Mouse (Mus musculus) MEL (cell line): Measurements from ENCODE around the gene Lig3. TPM values are rescaled to one million over a fixed set of nuclear protein-coding genes. Genes with fewer than 3 reads are reported as not detected.

ENCODE experiments used
- DNase-seq: peaks from one replicate; pipeline ENCODE4 v3.0.0; 2011; ENCODE audit warnings: low read depth, low spot score
- H3K27ac ChIP-seq: 2 replicates; pipeline ENCODE4 v1.5.1; 2012; ENCODE audit warnings: low read depth, mild to moderate bottlenecking, control low read depth, low read length, moderate library complexity; ENCODE audit not compliant: control insufficient read depth
- H3K27me3 ChIP-seq, 2 experiments: fragments of 150-350 bp in 1 of 2; sonication (generic) in 1 of 2; 2 replicates each; pipeline ENCODE4 v1.6.1; 2012; ENCODE audit warnings: low read length in 2 of 2, mild to moderate bottlenecking in 2 of 2, improper control_type of control experiment in 1 of 2, moderate library complexity in 1 of 2; ENCODE audit not compliant: insufficient read depth in 2 of 2, control insufficient read depth in 1 of 2
- H3K36me3 ChIP-seq, 2 experiments: 2 replicates each; pipeline ENCODE4 v1.6.1; 2012 to 2014; ENCODE audit warnings: low read length in 2 of 2, improper control_type of control experiment in 1 of 2, inconsistent platforms in 1 of 2, mild to moderate bottlenecking in 1 of 2; ENCODE audit not compliant: insufficient read depth in 2 of 2, control insufficient read depth in 1 of 2
- H3K4me1 ChIP-seq, 2 experiments: fragments of 150-350 bp in 1 of 2; sonication (generic) in 1 of 2; 2 replicates each; pipeline ENCODE4 v1.6.1; 2012; ENCODE audit warnings: low read length in 2 of 2, improper control_type of control experiment in 1 of 2, mild to moderate bottlenecking in 1 of 2; ENCODE audit not compliant: insufficient read depth in 2 of 2, control insufficient read depth in 1 of 2
- H3K4me3 ChIP-seq, 2 experiments: fragments of 150-350 bp in 1 of 2; sonication (generic) in 1 of 2; 2 replicates each; pipeline ENCODE4 v1.5.1; 2012; ENCODE audit warnings: low read depth in 2 of 2, low read length in 2 of 2, mild to moderate bottlenecking in 2 of 2, moderate library complexity in 2 of 2, control low read depth in 1 of 2, improper control_type of control experiment in 1 of 2; ENCODE audit not compliant: control insufficient read depth in 1 of 2, insufficient read depth in 1 of 2
- H3K79me2 ChIP-seq: 2 replicates; pipeline ENCODE4 v1.6.1; 2012; ENCODE audit warnings: mild to moderate bottlenecking, low read length, moderate library complexity; ENCODE audit not compliant: control insufficient read depth, poor library complexity, insufficient read depth
- H3K9ac ChIP-seq: 2 replicates; pipeline ENCODE4 v1.6.1; 2012; ENCODE audit warnings: low read depth, mild to moderate bottlenecking, control low read depth, low read length, moderate library complexity; ENCODE audit not compliant: control insufficient read depth, poor library complexity, severe bottlenecking
- H3K9me3 ChIP-seq: fragments of 150-350 bp; sonication (generic); replicated peaks from 2 replicates; pipeline ENCODE4 v1.6.1; 2012; ENCODE audit warnings: mild to moderate bottlenecking, low read length, improper control_type of control experiment, moderate library complexity; ENCODE audit not compliant: insufficient read depth
- CHD1 ChIP-seq: IDR thresholded peaks from 2 replicates; pipeline ENCODE4 v1.6.1; 2012; ENCODE audit warnings: low read depth, mild to moderate bottlenecking, inconsistent platforms, low read length, improper control_type of control experiment
- CTCF ChIP-seq, 3 experiments: IDR thresholded peaks in 2 of 3; conservative IDR thresholded peaks in 1 of 3; 2 replicates each; pipeline ENCODE4 v1.5.1; 2011 to 2012; ENCODE audit warnings: low read length in 3 of 3, low read depth in 2 of 3, mild to moderate bottlenecking in 2 of 3, improper control_type of control experiment in 1 of 3, inconsistent platforms in 1 of 3, mixed read lengths in 1 of 3, moderate library complexity in 1 of 3; ENCODE audit not compliant: control insufficient read depth in 1 of 3, insufficient read depth in 1 of 3, poor library complexity in 1 of 3, severe bottlenecking in 1 of 3
- ELF1 ChIP-seq: IDR thresholded peaks from 2 replicates; pipeline ENCODE4 v1.6.1; 2014; ENCODE audit warnings: low read depth, mild to moderate bottlenecking, inconsistent platforms, low read length, improper control_type of control experiment, moderate library complexity
- ETS1 ChIP-seq: IDR thresholded peaks from 2 replicates; pipeline ENCODE4 v1.6.1; 2012; ENCODE audit warnings: low read depth, mild to moderate bottlenecking, inconsistent platforms, low read length, improper control_type of control experiment, moderate library complexity
- GATA1 ChIP-seq: IDR thresholded peaks from 2 replicates; pipeline ENCODE4 v1.6.1; 2011; ENCODE audit warnings: low read depth, low read length, improper control_type of control experiment
- HCFC1 ChIP-seq: IDR thresholded peaks from 2 replicates; pipeline ENCODE4 v1.6.1; 2012; ENCODE audit warnings: low read depth, mild to moderate bottlenecking, inconsistent platforms, low read length, improper control_type of control experiment, moderate library complexity
- JUND ChIP-seq: IDR thresholded peaks from 2 replicates; pipeline ENCODE4 v1.6.1; 2011; ENCODE audit warnings: low read depth, mild to moderate bottlenecking, improper control_type of control experiment, low read length
- MAFK ChIP-seq: IDR thresholded peaks from 2 replicates; pipeline ENCODE4 v1.6.1; 2011; ENCODE audit warnings: low read depth, mild to moderate bottlenecking, low read length, improper control_type of control experiment, borderline replicate concordance
- MAX ChIP-seq: IDR thresholded peaks from 2 replicates; pipeline ENCODE4 v1.6.1; 2011; ENCODE audit warnings: low read length, improper control_type of control experiment
- MAZ ChIP-seq: IDR thresholded peaks from 2 replicates; pipeline ENCODE4 v1.6.1; 2012; ENCODE audit warnings: low read depth, mild to moderate bottlenecking, inconsistent platforms, low read length, improper control_type of control experiment
- MXI1 ChIP-seq: IDR thresholded peaks from 2 replicates; pipeline ENCODE4 v1.6.1; 2011; ENCODE audit warnings: mild to moderate bottlenecking, low read depth, low read length, improper control_type of control experiment
- POLR2A ChIP-seq, 2 experiments: IDR thresholded peaks; 2 replicates each; pipeline ENCODE4 v1.6.1; 2011 to 2012; ENCODE audit warnings: low read length in 2 of 2, mild to moderate bottlenecking in 2 of 2, control low read depth in 1 of 2, improper control_type of control experiment in 1 of 2, low read depth in 1 of 2, moderate library complexity in 1 of 2; ENCODE audit not compliant: control insufficient read depth in 1 of 2, insufficient read depth in 1 of 2, poor library complexity in 1 of 2
- POLR2AphosphoS5 ChIP-seq: IDR thresholded peaks from 2 replicates; pipeline ENCODE4 v1.6.1; 2012; ENCODE audit warnings: low read depth, borderline replicate concordance, mild to moderate bottlenecking, inconsistent platforms, low read length, moderate library complexity, mixed read lengths
- RAD21 ChIP-seq: IDR thresholded peaks from 2 replicates; pipeline ENCODE4 v1.6.1; 2011; ENCODE audit warnings: mild to moderate bottlenecking, low read depth, low read length, improper control_type of control experiment
- SIN3A ChIP-seq: IDR thresholded peaks from 2 replicates; pipeline ENCODE4 v1.6.1; 2012; ENCODE audit warnings: low read length, improper control_type of control experiment, inconsistent platforms
- SMC3 ChIP-seq: IDR thresholded peaks from 2 replicates; pipeline ENCODE4 v1.6.1; 2011; ENCODE audit warnings: low read depth, low read length, improper control_type of control experiment
- TAL1 ChIP-seq: IDR thresholded peaks from 2 replicates; pipeline ENCODE4 v1.6.1; 2012; ENCODE audit warnings: mild to moderate bottlenecking, inconsistent platforms, low read length, moderate library complexity, mixed read lengths
- TBP ChIP-seq: IDR thresholded peaks from 2 replicates; pipeline ENCODE4 v1.8.0; 2011; ENCODE audit warnings: low read depth, low read length, improper control_type of control experiment
- UBTF ChIP-seq: IDR thresholded peaks from 2 replicates; pipeline ENCODE4 v1.6.1; 2012; ENCODE audit warnings: low read depth, mild to moderate bottlenecking, inconsistent platforms, low read length, improper control_type of control experiment, moderate library complexity, borderline replicate concordance; ENCODE audit not compliant: insufficient read depth
- USF1 ChIP-seq: IDR thresholded peaks from 2 replicates; pipeline ENCODE4 v1.6.1; 2014; ENCODE audit warnings: low read depth, mild to moderate bottlenecking, inconsistent platforms, low read length, improper control_type of control experiment, moderate library complexity
- USF2 ChIP-seq, 2 experiments: IDR thresholded peaks; 2 replicates each; pipeline ENCODE4 v1.6.1; 2011 to 2012; ENCODE audit warnings: improper control_type of control experiment in 2 of 2, low read length in 2 of 2, borderline replicate concordance in 1 of 2, inconsistent platforms in 1 of 2, low read depth in 1 of 2, mild to moderate bottlenecking in 1 of 2; ENCODE audit not compliant: insufficient read depth in 1 of 2
- ZKSCAN1 ChIP-seq: IDR thresholded peaks from 2 replicates; pipeline ENCODE4 v1.6.1; 2012; ENCODE audit warnings: low read depth, mild to moderate bottlenecking, inconsistent platforms, low read length, improper control_type of control experiment, moderate library complexity
- ZMIZ1 ChIP-seq: IDR thresholded peaks from 2 replicates; pipeline ENCODE4 v1.6.1; 2012; ENCODE audit warnings: low read depth, mild to moderate bottlenecking, inconsistent platforms, low read length, improper control_type of control experiment, moderate library complexity
- ZNF384 ChIP-seq: IDR thresholded peaks from 2 replicates; pipeline ENCODE4 v1.6.1; 2012; ENCODE audit warnings: low read depth, mild to moderate bottlenecking, inconsistent platforms, low read length, improper control_type of control experiment
- polyA plus RNA-seq, 2 experiments: library from polyadenylated mRNA; stranded (reverse) in 1 of 2; unstranded in 1 of 2; fragments of >175 nt in 1 of 2; fragments of >200 nt in 1 of 2; gene quantifications; 2 replicates each; pipeline versions ENCODE4 v1.2.1 to v1.2.4; 2012; ENCODE audit warnings: low replicate concordance in 2 of 2, low read depth in 1 of 2; ENCODE audit not compliant: insufficient read length in 2 of 2, insufficient read depth in 1 of 2, missing spikeins in 1 of 2
- total RNA-seq: library from RNA; depleted of rRNA; stranded (reverse); fragments of 300-350 nt; gene quantifications from 2 replicates; pipeline ENCODE4 v1.2.3, GENCODE M21; 2012

The Lig3 gene
- total and polyA plus RNA-seq, 3 experiments = 48.5 to 89.2 TPM; not detected in 1

- DNase-seq = no peak
- Histone ChIP-seq H3K9ac (no peak overlapping the region), H3K9me3 (no peaks in the 10 kb centered on the region; the same call in 1 of the 2 replicates)
These were observed 46.7 kb upstream of the Lig3 start for GRCm38 (mm10) chr11:82734227-82734626.

GRCm38 (mm10) chr11:82739006-82739405 lies 41.9 kb upstream of the Lig3 start:
- Histone ChIP-seq H3K9me3 (no peaks in the 10 kb centered on the region), H3K9ac (no peak overlapping the region), H3K27ac (no peak overlapping the region), H3K27me3 (peaks cover 0 to 2% of the 10 kb centered on the region in 2 experiments; a peak in 2 of 4 replicates), H3K36me3 (no peaks in the 10 kb centered on the region), H3K79me2 (no peaks in the 10 kb centered on the region)
- TF ChIP-seq RAD21 = peak; percentile 22
- TF ChIP-seq SIN3A = no peak
- no peak for TF ChIP-seq UBTF
- TF ChIP-seq CTCF (IDR thresholded peaks at IDR 0.05 in 2 of 3, conservative IDR thresholded peaks at IDR 0.05 in 1 of 3; ENCODE audit: control insufficient read depth in 1 of 3, insufficient read depth in 1 of 3, low read depth in 2 of 3, low read length in 3 of 3, poor library complexity in 1 of 3, severe bottlenecking in 1 of 3) = peak in 2 of 3 experiments; percentile 43 to 49; a peak in 4 of 6 replicates
- TF ChIP-seq USF1 = peak; percentile 80
- peak in 1 of 2 experiments; percentile 21; a peak in 1 of 4 replicates for TF ChIP-seq USF2 (IDR thresholded peaks at IDR 0.05; ENCODE audit: borderline replicate concordance in 1 of 2, insufficient read depth in 1 of 2, low read depth in 1 of 2, low read length in 2 of 2)
- no peak for TF ChIP-seq ZNF384
- TF ChIP-seq, all 39 proteins: peak for 4
- peak; percentile 35 for DNase-seq
- Histone ChIP-seq H3K4me1 (no peaks in the 10 kb centered on the region), H3K4me3 (no peak overlapping the region)

More at GRCm38 (mm10) chr11:82734227-82734626, 46.7 kb upstream of the Lig3 start:
- Histone ChIP-seq H3K4me1 (no peaks in the 10 kb centered on the region), H3K27me3 (peaks cover 0 to 2% of the 10 kb centered on the region in 2 experiments; a peak in 1 of 4 replicates), H3K4me3 (no peak overlapping the region), H3K27ac (no peak overlapping the region), H3K36me3 (no peaks in the 10 kb centered on the region), H3K79me2 (no peaks in the 10 kb centered on the region)
- TF ChIP-seq POLR2A (IDR thresholded peaks at IDR 0.05; ENCODE audit: control insufficient read depth in 1 of 2, insufficient read depth in 1 of 2, low read depth in 1 of 2, low read length in 2 of 2, poor library complexity in 1 of 2) (no peak), CTCF (IDR thresholded peaks at IDR 0.05 in 2 of 3, conservative IDR thresholded peaks at IDR 0.05 in 1 of 3; ENCODE audit: control insufficient read depth in 1 of 3, insufficient read depth in 1 of 3, low read depth in 2 of 3, low read length in 3 of 3, poor library complexity in 1 of 3, severe bottlenecking in 1 of 3) (peak in 1 of 3 experiments; percentile 25; a peak in 1 of 6 replicates), SMC3 (peak; percentile 18), USF2 (IDR thresholded peaks at IDR 0.05; ENCODE audit: borderline replicate concordance in 1 of 2, insufficient read depth in 1 of 2, low read depth in 1 of 2, low read length in 2 of 2) (no peak), ZKSCAN1 (no peak), TBP (no peak), MXI1 (no peak)

- H3K4me1 ChIP-seq = peaks cover 3 to 4% of the 10 kb centered on the region in 2 experiments; a peak in 3 of 4 replicates
- peak overlapping the region; percentile 83; the same call in 1 of the 2 replicates for H3K27ac ChIP-seq
- no peaks in the 10 kb centered on the region; a peak in 1 of 4 replicates for H3K36me3 ChIP-seq
- H3K4me3 ChIP-seq = peak overlapping the region; percentile 53 to 64
- peak; percentile 90 for DNase-seq
- H3K27me3 ChIP-seq = peaks cover 0 to 2% of the 10 kb centered on the region in 2 experiments; a peak in 2 of 4 replicates
- no peaks in the 10 kb centered on the region for H3K9me3 ChIP-seq
- no peaks in the 10 kb centered on the region; the same call in 1 of the 2 replicates for H3K79me2 ChIP-seq
- no peak overlapping the region; the same call in 1 of the 2 replicates for H3K9ac ChIP-seq
- no peak for TF ChIP-seq MAFK
- no peak for TF ChIP-seq ELF1
- no peak for TF ChIP-seq USF2 (IDR thresholded peaks at IDR 0.05; ENCODE audit: borderline replicate concordance in 1 of 2, insufficient read depth in 1 of 2, low read depth in 1 of 2, low read length in 2 of 2)
- peak; percentile 68 to 94 (median 80) for TF ChIP-seq CTCF (IDR thresholded peaks at IDR 0.05 in 2 of 3, conservative IDR thresholded peaks at IDR 0.05 in 1 of 3; ENCODE audit: control insufficient read depth in 1 of 3, insufficient read depth in 1 of 3, low read depth in 2 of 3, low read length in 3 of 3, poor library complexity in 1 of 3, severe bottlenecking in 1 of 3)
- no peak for TF ChIP-seq MAZ
- TF ChIP-seq TAL1 = no peak
- TF ChIP-seq GATA1 = peak; percentile 50; the same call in 1 of the 2 replicates
- TF ChIP-seq JUND = no peak
- peak; percentile 40; the same call in 1 of the 2 replicates for TF ChIP-seq ETS1
- TF ChIP-seq MAX = peak; percentile 3; the same call in 1 of the 2 replicates
- TF ChIP-seq ZKSCAN1 = no peak
- TF ChIP-seq RAD21 = peak; percentile 97
- TF ChIP-seq POLR2AphosphoS5 = no peak
- peak; percentile 89 for TF ChIP-seq SMC3
- no peak for TF ChIP-seq CHD1
- peak; percentile 54; the same call in 1 of the 2 replicates for TF ChIP-seq HCFC1
- TF ChIP-seq ZMIZ1 = no peak
These were observed 34.8 kb upstream of the Lig3 start for GRCm38 (mm10) chr11:82746138-82746537.
